Mouse (Mus musculus) hindlimb bud, embryonic 11.5 days (tissue): ENCODE results near the gene Ptpn21.

ENCODE experiments used
- DNase-seq: peaks from one replicate; pipeline ENCODE4 v3.0.0-alpha.2; 2012; ENCODE audit warnings: low read depth, low spot score; ENCODE audit errors: extremely low spot score

The Ptpn21 gene

GRCm38 (mm10) chr12:98724224-98724623, 13.0 kb downstream of the Ptpn21 start:
- DNase-seq, result no peak

- DNase-seq, result no peak
Measured at GRCm38 (mm10) chr12:98721030-98721429, 16.2 kb downstream of the Ptpn21 start.

DNA sequence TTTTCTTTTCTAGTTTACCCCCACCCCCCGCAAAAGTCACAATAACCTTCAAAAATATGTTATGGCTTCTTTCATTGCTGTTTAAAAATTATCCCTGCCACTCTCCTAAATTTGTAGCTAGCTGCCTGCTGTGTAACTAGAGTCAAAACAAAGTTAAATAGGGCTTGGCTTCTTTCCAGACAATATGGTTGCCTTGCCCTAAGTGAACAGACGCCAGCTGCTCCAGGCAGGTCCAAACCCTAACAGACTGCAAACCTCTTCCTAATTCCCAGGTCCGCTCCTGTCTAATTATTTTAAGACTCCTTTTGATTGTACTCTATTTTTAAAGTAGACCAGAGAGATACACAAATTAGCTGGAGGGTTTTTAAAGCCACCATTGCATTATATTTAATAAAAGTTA, 16.6 kb downstream of the Ptpn21 start:
- DNase-seq, result no peak

DNA sequence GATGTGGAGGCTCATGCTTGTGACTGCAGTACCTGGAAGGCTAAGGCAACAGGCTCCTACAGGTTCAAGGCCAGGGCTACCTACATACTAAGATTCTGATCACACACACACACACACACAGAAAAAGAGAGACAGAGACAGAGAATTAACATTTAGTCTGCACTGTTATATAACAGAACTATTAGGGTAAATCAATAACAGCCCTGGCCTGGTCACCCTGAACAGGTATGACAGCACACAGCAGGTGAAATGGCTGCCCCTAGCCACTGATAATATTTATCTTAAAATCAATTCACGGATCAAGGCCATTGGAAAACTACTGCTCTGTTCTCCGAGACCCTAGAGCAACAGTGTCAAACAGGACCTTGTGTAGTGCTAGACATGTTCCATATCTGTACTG, 21.1 kb downstream of the Ptpn21 start:
- DNase-seq, result no peak

- no peak for DNase-seq
Measured at GRCm38 (mm10) chr12:98714757-98715156, 22.4 kb downstream of the Ptpn21 start.

DNA sequence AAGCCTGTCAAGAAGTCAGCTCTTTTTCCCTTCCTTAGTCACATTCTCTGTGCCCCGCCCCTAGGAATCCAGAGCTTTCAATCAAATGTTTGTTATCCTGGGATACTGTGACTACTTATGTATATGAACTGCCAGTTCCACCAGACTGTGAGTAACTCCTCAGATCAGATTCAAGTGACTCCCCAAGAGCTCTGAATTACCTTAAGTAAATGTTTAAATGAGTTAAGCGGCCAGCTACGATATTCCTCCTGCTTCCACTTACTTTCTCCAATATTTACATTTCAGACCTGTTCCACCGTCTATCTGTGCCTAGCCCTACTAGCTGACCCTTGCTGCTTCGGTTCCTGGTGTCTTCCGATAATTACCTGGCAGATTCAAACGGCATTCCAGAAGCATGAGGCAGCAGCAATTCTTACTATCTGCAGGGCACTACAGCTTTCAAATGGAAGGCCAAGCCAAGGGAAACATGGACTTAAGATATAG, 23.5 kb downstream of the Ptpn21 start:
- no peak for DNase-seq

DNA sequence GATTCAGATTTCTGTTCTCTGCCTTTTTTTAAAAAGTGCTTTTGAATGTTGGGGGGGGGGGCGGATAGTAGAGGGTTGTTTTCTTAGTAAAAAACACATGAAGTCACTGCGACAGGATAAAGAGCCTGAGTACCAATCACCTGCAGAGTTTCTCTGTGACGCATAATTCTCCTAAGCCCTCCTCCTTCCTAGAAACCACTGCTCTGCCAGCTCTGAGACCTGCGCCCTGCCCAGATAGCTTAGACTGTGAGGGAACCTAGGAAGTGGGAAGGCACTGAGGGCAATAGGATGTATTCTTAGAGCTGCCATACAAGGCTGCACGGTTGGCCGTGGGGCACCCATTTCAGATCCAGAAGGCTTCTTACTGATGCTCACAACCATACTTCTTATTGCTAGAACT, 24.4 kb downstream of the Ptpn21 start:
- DNase-seq, result no peak

- DNase-seq, result no peak
Measured at GRCm38 (mm10) chr12:98703961-98704360, 33.2 kb downstream of the Ptpn21 start.

GRCm38 (mm10) chr12:98703554-98703953, 33.7 kb downstream of the Ptpn21 start:
- no peak for DNase-seq

GRCm38 (mm10) chr12:98701564-98701963, 35.6 kb downstream of the Ptpn21 start:
- DNase-seq, result no peak

DNA sequence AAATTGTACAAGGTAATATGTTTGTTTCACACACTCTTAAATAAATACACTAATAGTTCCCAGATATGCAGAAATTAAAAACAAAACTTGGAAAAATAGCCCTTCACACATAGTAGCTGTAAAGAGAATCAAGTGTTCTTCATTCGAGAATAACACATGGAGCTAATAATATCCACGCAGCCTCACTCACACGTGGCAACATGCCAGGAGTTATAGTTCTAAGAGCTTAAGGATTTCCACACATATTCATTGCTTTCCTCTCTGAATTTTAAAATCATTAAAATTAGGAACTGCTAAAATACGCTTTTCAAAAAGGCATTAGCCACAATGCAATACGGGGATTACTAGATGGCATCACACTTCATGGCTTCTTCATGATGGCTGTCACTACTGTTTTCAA, 40.0 kb downstream of the Ptpn21 start:
- DNase-seq, result no peak

GRCm38 (mm10) chr12:98690230-98690629, 47.0 kb downstream of the Ptpn21 start:
- DNase-seq, result no peak

- DNase-seq, result no peak
Measured at GRCm38 (mm10) chr12:98683574-98683973, 53.6 kb downstream of the Ptpn21 start.

GRCm38 (mm10) chr12:98683171-98683570, 54.0 kb downstream of the Ptpn21 start:
- DNase-seq, result no peak

GRCm38 (mm10) chr12:98682196-98682595, 55.0 kb downstream of the Ptpn21 start:
- DNase-seq, result no peak

GRCm38 (mm10) chr12:98679906-98680305, 57.3 kb downstream of the Ptpn21 start:
- DNase-seq, result no peak

DNA sequence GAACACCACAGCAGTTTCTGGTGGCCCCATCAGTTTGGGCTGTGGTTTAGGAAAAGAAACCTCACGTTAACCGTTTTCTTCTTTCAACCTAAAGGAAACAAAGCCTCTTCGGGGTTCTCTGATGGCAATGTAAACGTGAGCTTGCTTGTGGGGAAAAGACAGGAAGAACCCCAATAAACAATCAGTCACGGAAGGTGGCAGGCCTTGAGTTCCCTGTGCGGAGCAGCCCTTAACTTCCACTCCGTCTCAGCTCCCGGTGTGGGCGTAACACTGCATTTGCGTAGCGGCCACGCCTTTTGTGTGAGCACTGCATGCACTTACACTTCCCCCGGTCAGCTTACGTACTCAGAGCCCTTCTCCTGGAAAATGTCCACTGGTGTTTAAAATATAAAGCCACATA, 59.9 kb downstream of the Ptpn21 start:
- no peak for DNase-seq

DNA sequence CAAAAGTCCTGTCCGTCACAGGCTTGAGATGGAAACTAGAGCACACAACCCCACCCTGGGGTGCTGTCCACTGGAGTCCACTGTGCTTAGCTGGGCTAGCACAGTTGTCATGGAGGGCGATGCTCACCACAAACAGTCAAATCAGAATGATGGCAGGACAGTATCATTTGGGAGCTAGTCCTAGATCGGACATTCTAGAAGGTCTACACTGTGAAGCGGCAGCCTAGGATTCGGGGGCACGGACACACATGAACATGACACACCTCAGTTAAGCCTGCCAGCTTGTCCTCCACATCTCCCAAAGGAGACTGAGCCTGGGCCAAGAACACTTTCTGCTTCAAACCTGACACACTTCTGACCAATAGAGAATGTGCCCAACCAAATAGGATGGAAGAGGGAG, 60.3 kb downstream of the Ptpn21 start:
- DNase-seq, result no peak

DNA sequence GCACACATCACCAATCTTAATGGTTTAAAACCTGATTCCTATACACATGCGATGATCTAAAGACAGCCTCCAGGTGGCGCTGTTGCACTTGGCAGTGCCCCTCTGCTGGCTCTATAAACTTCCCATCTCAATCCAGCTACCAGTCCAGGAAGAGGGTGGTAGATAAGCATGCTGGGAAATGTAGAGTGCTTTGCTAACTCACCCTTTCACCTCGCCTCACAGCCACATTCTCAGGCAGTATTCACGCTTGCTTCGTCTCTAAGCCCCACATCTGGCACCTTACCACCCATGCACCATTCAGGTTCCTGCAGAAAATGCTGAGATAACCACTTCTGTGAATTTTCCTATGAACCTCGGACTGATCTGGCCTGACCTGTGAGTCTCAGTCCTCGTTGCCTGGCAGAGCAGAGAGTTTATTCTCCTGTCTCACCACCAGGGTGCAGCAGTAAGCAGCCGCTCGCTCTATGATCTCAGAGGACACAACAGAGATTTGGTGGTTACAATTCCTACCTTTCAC, 62.5 kb downstream of the Ptpn21 start:
- peak; percentile 54 for DNase-seq

DNA sequence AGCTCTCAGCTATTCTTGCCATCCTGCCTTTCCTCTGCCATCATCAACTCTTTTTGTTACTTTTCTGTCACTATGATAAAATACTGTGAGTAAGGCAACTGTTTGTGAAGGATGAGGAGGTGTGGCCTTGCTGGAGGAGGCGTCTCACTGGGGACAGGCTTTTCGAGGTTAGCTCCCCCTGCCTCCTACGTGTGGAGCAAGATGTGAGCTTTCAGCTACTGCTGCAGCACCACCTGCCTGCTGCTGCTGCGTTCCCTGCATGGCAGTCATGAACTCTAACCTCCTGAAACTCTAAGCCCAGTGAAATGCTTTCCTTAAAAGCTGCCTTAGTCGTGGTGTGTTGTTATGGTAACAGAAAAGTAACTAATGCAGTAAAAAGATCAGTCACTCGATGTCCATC, 63.3 kb downstream of the Ptpn21 start:
- no peak for DNase-seq

- DNase-seq, result no peak
Measured at GRCm38 (mm10) chr12:98670429-98670828, 66.8 kb downstream of the Ptpn21 start.

DNA sequence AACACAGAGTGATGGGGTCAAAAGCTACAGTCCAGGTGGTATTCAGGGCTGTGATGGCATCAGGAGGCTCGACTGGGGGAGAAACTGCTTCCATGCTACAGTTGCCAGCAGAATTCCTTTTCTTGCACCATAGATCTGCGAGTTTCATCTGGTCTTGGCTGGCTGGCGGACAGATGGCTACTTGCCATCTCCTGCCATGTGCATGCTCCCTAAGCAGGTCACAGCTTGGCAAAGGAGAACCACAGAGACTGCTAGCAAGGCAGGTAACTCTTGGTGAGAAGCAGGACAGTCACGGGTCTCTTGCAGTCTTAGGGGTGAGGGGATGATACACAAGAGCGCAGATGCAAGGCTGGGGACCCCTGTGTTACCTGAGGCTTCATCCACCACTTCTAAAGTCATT, 67.3 kb downstream of the Ptpn21 start:
- DNase-seq, result no peak

GRCm38 (mm10) chr12:98669086-98669485, 68.1 kb downstream of the Ptpn21 start:
- DNase-seq, result no peak
